Mouse (Mus musculus) forebrain, postnatal 0 days (tissue): ENCODE data around the gene Strip2. TPM values are rescaled to one million over a fixed set of nuclear protein-coding genes. Genes with fewer than 3 reads are reported as not detected.

Source experiments
- ATAC-seq: fragments of 200-750 bp; cut with Nextera tagmentation; 2 replicates; pipeline ENCODE4 v1.8.0; 2017; ENCODE audit warnings: mild to moderate bottlenecking, moderate library complexity
- DNase-seq: peaks from one replicate; pipeline ENCODE4 v3.0.0-alpha.2; 2015
- H3K27ac ChIP-seq: fragments of 300-500 bp; sonication (generic); 2 replicates; pipeline ENCODE4 v1.5.1; 2014; ENCODE audit warnings: low read depth, mild to moderate bottlenecking, antibody characterized with exemption, low read length, moderate library complexity, mixed read lengths
- H3K27me3 ChIP-seq: fragments of 300-500 bp; sonication (generic); 2 replicates; pipeline ENCODE4 v1.6.1; 2014; ENCODE audit warnings: mild to moderate bottlenecking, low read length, mixed read lengths; ENCODE audit not compliant: insufficient read depth
- H3K36me3 ChIP-seq: fragments of 300-500 bp; sonication (generic); 2 replicates; pipeline ENCODE4 v1.6.1; 2014; ENCODE audit warnings: mild to moderate bottlenecking, moderate library complexity; ENCODE audit not compliant: insufficient read depth
- H3K4me1 ChIP-seq: fragments of 300-500 bp; sonication (generic); 2 replicates; pipeline ENCODE4 v1.6.1; 2014; ENCODE audit warnings: antibody characterized with exemption; ENCODE audit not compliant: insufficient read depth
- H3K4me2 ChIP-seq: fragments of 300-500 bp; sonication (generic); 2 replicates; pipeline ENCODE4 v1.6.1; 2014; ENCODE audit warnings: low read depth, mild to moderate bottlenecking, moderate library complexity
- H3K4me3 ChIP-seq: fragments of 300-500 bp; sonication (generic); 2 replicates; pipeline ENCODE4 v1.5.1; 2014; ENCODE audit warnings: low read depth, low read length, mixed read lengths
- H3K9ac ChIP-seq: fragments of 300-500 bp; sonication (generic); 2 replicates; pipeline ENCODE4 v1.6.1; 2014; ENCODE audit warnings: mild to moderate bottlenecking
- H3K9me3 ChIP-seq: fragments of 300-500 bp; sonication (generic); 2 replicates; pipeline ENCODE4 v1.6.1; 2016; ENCODE audit warnings: low read length
- CTCF ChIP-seq: sonication (generic); IDR thresholded peaks from 2 replicates; pipeline ENCODE4 v1.5.1; 2016; ENCODE audit warnings: antibody characterized with exemption, control low read depth, low read depth
- WGBS: fragments of 180-500 bp; shearing (Covaris S2); extraction: QIAGEN DNeasy Blood & Tissue Kit; methylation state at CpG from one replicate; pipeline ENCODE4 v1.1.7; 2014; 5-methylcytosine and 5-hydroxymethylcytosine counted together
- polyA plus RNA-seq: library from polyadenylated mRNA; unstranded; fragments of >200 nt; fragmentation: Nextera tagmentation; extraction: Ambion mirVana; gene quantifications from 2 replicates; pipeline ENCODE4 v1.2.1, GENCODE M21; 2015
- total RNA-seq: library from RNA; depleted of rRNA; stranded (reverse); fragments of >200 nt; gene quantifications from 2 replicates; pipeline ENCODE4 v1.2.3, GENCODE M21; 2014; rRNA removed

Strip2 gene
- 9.5 and 14.4 TPM in 2 replicates for total RNA-seq
- polyA plus RNA-seq: 4.0 and 5.2 TPM in 2 replicates

DNA sequence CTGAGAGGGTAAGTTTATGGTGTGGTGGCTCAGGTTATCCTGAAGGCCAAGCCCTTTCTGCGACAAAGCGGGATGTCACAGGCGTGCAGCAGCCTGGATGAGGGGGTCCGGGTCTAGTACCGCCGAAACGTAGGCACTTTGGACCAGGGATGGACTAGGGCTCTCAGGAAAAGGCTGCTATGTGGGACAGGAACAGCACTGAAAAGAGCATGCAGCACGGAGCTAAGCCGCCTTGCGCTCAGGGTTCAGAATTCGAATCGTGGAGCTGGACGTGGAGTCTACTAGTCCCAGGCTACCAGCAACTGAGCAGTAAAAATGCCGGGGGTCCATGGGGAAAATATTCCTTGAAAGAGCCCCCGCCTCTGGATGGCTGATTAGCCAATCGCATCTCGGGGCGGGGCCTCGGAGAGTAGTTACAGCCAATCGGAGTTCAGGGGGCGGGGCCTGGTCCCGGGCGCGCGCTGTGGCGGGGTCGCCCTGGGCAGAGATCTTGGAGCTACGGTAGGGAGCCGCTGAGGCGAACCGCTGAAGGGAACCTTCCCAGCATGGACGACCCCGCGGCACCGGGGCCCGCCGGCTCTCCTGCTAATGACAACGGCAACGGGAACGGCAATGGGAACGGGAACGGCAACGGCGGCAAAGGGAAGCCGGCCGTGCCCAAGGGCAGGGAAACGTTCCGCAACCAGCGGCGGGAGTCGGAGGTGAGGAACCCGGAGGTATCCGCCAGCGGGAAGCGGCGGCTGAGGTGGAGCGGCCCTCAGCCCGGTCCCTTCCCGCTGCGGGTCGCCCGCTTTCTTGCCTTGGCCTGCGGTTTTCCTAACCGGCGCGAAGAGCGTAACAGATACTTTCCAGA, at the start of gene Strip2:
Gene Strip2, plus strand, starts transcription at position 483 of the 853 bp plus-strand sequence.
- H3K4me1 ChIP-seq: no peaks in the 10 kb centered on the region
- H3K4me2 ChIP-seq: peak within 1 kb of the TSS; percentile 86
- peak within 1 kb of the TSS; percentile 65 for H3K4me3 ChIP-seq
- H3K9me3 ChIP-seq: no peaks in the 10 kb centered on the region
- H3K27ac ChIP-seq: 0 out of 2 replicates have a peak within 1 kb of the TSS, but pooled peaks have one; percentile 24
- peak; percentile 94 for DNase-seq
- no peaks in the 10 kb centered on the region for H3K36me3 ChIP-seq
- peak; percentile 99 for ATAC-seq
- 1% methylated on average over 66 of the region's 67 CpGs for WGBS
- TF ChIP-seq CTCF: no peak
- peak within 1 kb of the TSS; percentile 59 for H3K9ac ChIP-seq
- H3K27me3 ChIP-seq: peaks cover 4% of the 10 kb centered on the region; the same call in 1 of the 2 replicates

DNA sequence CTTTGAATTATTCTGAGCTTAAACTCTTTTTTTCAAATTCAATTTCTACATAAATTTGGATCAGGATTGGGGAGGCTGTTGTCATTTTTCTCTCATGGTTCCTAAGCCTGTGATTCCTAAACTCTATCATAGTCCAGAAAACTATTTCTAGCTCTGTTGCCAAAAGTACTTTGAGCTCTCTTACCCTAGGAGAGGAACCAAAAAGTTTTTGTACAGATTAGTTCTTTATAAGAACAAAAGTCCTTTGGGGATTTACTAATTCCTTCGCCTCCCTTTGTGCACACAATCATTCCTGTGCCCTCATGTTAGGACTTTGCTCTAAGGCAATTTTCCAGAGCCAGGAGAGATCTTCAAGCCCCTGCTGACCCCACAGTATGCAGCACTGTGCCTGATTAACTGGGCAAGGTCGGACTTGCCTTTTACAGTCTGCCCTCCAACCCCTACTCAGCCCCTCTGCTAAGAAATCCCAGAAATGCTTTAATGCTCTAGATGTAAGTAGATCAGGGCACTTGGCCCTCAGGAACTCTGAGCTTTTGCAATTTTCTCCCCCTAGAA, 48.4 kb upstream of the Strip2 start:
- no peak overlapping the region for H3K4me2 ChIP-seq
- H3K4me1 ChIP-seq: no peaks in the 10 kb centered on the region
- H3K36me3 ChIP-seq: peaks cover 4% of the 10 kb centered on the region; the same call in 1 of the 2 replicates
- no peaks in the 10 kb centered on the region for H3K9me3 ChIP-seq
- ATAC-seq (no peak), DNase-seq (no peak)
- no peak overlapping the region for H3K4me3 ChIP-seq
- no peaks in the 10 kb centered on the region for H3K27me3 ChIP-seq
- no peak overlapping the region for H3K9ac ChIP-seq
- WGBS: 69% methylated on average over 2 of the region's 2 CpGs
- TF ChIP-seq CTCF: no peak
- H3K27ac ChIP-seq: no peak overlapping the region

DNA sequence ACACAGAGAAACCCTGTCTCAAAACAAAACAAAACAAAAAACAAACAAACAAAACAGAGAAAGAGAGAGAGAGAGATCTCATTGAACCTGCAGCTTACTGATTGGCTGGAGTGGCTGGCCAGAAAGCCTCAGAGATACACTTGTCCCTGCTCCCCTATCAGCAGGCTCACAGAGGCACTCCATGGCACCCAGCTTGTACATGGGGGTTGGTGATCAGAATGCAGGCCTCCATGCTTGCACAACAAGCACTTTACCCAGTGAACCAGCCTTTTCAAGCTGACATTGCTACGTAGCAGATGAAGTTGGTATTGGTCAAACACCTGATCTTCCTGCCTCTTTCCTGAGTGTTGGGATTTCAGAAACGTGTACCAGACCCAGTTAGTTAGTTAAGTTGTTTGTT, 43.2 kb upstream of the Strip2 start:
- no peak for TF ChIP-seq CTCF
- H3K36me3 ChIP-seq: peaks cover 11% of the 10 kb centered on the region; the same call in 1 of the 2 replicates
- H3K27me3 ChIP-seq: no peaks in the 10 kb centered on the region
- no peak overlapping the region for H3K9ac ChIP-seq
- no peak overlapping the region for H3K27ac ChIP-seq
- H3K9me3 ChIP-seq: no peaks in the 10 kb centered on the region
- no peak overlapping the region for H3K4me2 ChIP-seq
- WGBS: 85% methylated on average over 2 of the region's 2 CpGs
- no peaks in the 10 kb centered on the region for H3K4me1 ChIP-seq
- ATAC-seq (no peak), DNase-seq (no peak)
- no peak overlapping the region for H3K4me3 ChIP-seq

DNA sequence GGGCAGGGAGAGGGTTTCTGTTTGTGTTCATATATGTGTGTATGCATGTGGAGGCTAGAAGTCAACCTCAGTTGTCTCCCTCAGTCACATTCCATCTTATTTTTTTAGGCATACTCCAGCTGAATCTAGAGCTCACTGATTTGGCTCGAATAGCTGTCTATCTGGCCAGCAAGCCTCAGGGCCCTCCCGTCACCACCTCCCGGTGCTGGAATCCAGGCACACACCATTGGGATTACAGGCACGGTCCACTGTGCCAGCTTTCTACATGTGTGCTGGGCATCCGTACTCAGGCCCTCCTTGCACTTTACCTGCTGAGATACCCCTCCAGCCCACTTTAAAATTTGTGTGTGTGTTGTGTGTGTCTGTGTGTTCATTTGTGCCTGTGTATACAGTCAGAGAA, 41.2 kb upstream of the Strip2 start:
- Histone ChIP-seq H3K4me1 (no peaks in the 10 kb centered on the region), H3K9ac (no peak overlapping the region), H3K4me3 (no peak overlapping the region), H3K27ac (no peak overlapping the region), H3K9me3 (no peaks in the 10 kb centered on the region), H3K4me2 (no peak overlapping the region), H3K27me3 (no peaks in the 10 kb centered on the region), H3K36me3 (peaks cover 12% of the 10 kb centered on the region; the same call in 1 of the 2 replicates)
- TF ChIP-seq CTCF: no peak
- DNase-seq (no peak), ATAC-seq (no peak)
- WGBS: 84% methylated on average over 5 of the region's 5 CpGs

DNA sequence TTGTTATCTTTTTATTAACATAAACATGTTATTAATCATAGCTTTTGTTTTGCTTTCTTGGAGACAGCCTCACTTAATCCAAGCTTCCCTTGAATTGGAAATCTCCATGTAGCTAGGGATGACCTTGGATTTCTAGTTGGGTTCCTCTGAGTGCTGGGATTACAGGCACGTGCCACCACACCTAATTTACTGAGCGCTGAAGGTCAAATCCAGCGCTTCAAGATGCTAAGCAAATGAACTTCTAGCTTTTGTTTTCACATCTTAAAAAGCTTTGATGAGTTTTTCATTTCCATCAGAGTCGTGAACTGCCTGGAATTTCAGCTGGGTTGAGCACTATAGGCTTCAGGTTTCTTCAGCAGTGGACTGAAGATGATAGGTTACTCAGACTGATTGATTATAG, 40.0 kb upstream of the Strip2 start:
- Histone ChIP-seq H3K9ac (no peak overlapping the region), H3K4me1 (no peaks in the 10 kb centered on the region), H3K27ac (no peak overlapping the region), H3K4me3 (no peak overlapping the region), H3K4me2 (no peak overlapping the region), H3K36me3 (peaks cover 12% of the 10 kb centered on the region; the same call in 1 of the 2 replicates), H3K9me3 (no peaks in the 10 kb centered on the region), H3K27me3 (no peaks in the 10 kb centered on the region)
- TF ChIP-seq CTCF: no peak
- ATAC-seq (no peak), DNase-seq (no peak)
- 78% methylated on average over 4 of the region's 4 CpGs for WGBS

DNA sequence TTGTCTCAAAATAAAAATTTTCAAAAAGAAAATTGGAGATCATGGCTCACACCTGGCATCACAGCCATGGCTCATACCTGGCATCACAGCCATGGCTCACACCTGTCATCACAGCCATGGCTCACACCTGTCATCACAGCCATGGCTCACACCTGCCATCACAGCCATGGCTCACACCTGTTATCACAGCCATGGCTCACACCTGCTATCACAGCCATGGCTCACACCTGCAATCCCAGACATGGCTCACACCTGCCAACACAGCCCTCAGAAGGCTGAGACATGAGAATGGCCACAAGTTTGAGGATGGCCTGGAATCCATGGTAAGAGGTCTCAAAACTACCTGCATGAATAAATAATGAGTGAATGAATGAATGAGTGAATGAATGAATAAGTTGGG, 37.2 kb upstream of the Strip2 start:
- Histone ChIP-seq H3K4me3 (no peak overlapping the region), H3K27me3 (no peaks in the 10 kb centered on the region), H3K27ac (no peak overlapping the region), H3K36me3 (peaks cover 12% of the 10 kb centered on the region; the same call in 1 of the 2 replicates), H3K4me2 (no peak overlapping the region), H3K4me1 (no peaks in the 10 kb centered on the region), H3K9ac (no peak overlapping the region), H3K9me3 (no peaks in the 10 kb centered on the region)
- TF ChIP-seq CTCF: no peak
- DNase-seq (no peak), ATAC-seq (no peak)

DNA sequence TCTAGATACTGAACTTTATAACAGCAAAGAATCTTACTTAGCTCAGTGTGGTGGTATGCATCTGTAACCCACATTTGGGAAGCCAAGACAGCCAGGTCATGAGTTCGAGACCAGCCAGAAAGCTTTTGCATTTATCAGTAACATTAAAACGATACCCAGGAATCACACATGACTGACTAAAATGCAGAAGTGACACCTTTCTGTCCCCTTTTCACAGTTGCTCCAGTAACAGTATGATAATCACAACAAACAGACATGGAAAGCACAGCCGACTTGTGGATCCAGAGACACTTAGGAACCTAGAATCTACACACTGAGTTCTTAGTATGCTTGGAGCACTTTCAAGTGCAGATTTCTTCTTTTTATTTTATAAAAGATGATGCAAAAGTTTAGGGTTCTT, 36.0 kb upstream of the Strip2 start:
- peaks cover 12% of the 10 kb centered on the region; the same call in 1 of the 2 replicates for H3K36me3 ChIP-seq
- no peaks in the 10 kb centered on the region for H3K9me3 ChIP-seq
- H3K9ac ChIP-seq: no peak overlapping the region
- 91% methylated on average over 3 of the region's 3 CpGs for WGBS
- H3K4me2 ChIP-seq: no peak overlapping the region
- no peak overlapping the region for H3K4me3 ChIP-seq
- H3K27ac ChIP-seq: no peak overlapping the region
- ATAC-seq: no peak
- H3K27me3 ChIP-seq: no peaks in the 10 kb centered on the region
- no peak for DNase-seq
- TF ChIP-seq CTCF: no peak
- H3K4me1 ChIP-seq: no peaks in the 10 kb centered on the region
